Mouse (Mus musculus) small intestine, adult 2 months (tissue): Measurements from ENCODE around the gene Metap1. TPM values are rescaled to one million over a fixed set of nuclear protein-coding genes. Genes with fewer than 3 reads are reported as not detected.

Experiments used
- H3K27ac ChIP-seq: fragments of 200-500 bp; 2 replicates; pipeline ENCODE4 v1.5.1; 2012; ENCODE audit warnings: low read depth, low read length, control low read depth, inconsistent platforms; ENCODE audit not compliant: insufficient read depth
- H3K27me3 ChIP-seq: fragments of 200-500 bp; 2 replicates; pipeline ENCODE4 v1.6.1; 2012; ENCODE audit warnings: mild to moderate bottlenecking, moderate library complexity, low read length, inconsistent platforms; ENCODE audit not compliant: control insufficient read depth, insufficient read depth
- H3K36me3 ChIP-seq: fragments of 200-500 bp; 2 replicates; pipeline ENCODE4 v1.6.1; 2012; ENCODE audit warnings: mild to moderate bottlenecking, low read length, control low read depth, inconsistent platforms; ENCODE audit not compliant: control insufficient read depth, insufficient read depth
- H3K4me1 ChIP-seq: fragments of 200-500 bp; 2 replicates; pipeline ENCODE4 v1.6.1; 2012; ENCODE audit warnings: low read length, inconsistent platforms, mixed read lengths; ENCODE audit not compliant: control insufficient read depth, insufficient read depth, insufficient read length
- H3K4me3 ChIP-seq: fragments of 200-500 bp; 2 replicates; pipeline ENCODE4 v1.5.1; 2012; ENCODE audit warnings: low read depth, mild to moderate bottlenecking, control low read depth, inconsistent platforms, low read length, moderate library complexity
- CTCF ChIP-seq: fragments of 200-500 bp; IDR thresholded peaks from 2 replicates; pipeline ENCODE4 v1.5.1; 2012; ENCODE audit warnings: low read depth, mild to moderate bottlenecking, control low read depth, inconsistent platforms, low read length, moderate library complexity, mixed read lengths; ENCODE audit not compliant: insufficient replicate concordance, insufficient read length; ENCODE audit errors: extremely low read depth
- POLR2A ChIP-seq: fragments of 200-500 bp; IDR thresholded peaks from 2 replicates; pipeline ENCODE4 v1.6.1; 2012; ENCODE audit warnings: low read depth, mild to moderate bottlenecking, control low read depth, inconsistent platforms, low read length, moderate library complexity
- WGBS: fragments of 180-500 bp; shearing (Covaris S2); methylation state at CpG from one replicate; pipeline ENCODE4 v1.1.7; 2018; 5-methylcytosine and 5-hydroxymethylcytosine counted together
- polyA plus RNA-seq: library from polyadenylated mRNA; depleted of rRNA; stranded (reverse); fragments of >200 nt; gene quantifications from 2 replicates; pipeline ENCODE4 v1.2.3, GENCODE M21; 2012

The Metap1 gene
- polyA plus RNA-seq, 1 experiment: 6.6 TPM

DNA sequence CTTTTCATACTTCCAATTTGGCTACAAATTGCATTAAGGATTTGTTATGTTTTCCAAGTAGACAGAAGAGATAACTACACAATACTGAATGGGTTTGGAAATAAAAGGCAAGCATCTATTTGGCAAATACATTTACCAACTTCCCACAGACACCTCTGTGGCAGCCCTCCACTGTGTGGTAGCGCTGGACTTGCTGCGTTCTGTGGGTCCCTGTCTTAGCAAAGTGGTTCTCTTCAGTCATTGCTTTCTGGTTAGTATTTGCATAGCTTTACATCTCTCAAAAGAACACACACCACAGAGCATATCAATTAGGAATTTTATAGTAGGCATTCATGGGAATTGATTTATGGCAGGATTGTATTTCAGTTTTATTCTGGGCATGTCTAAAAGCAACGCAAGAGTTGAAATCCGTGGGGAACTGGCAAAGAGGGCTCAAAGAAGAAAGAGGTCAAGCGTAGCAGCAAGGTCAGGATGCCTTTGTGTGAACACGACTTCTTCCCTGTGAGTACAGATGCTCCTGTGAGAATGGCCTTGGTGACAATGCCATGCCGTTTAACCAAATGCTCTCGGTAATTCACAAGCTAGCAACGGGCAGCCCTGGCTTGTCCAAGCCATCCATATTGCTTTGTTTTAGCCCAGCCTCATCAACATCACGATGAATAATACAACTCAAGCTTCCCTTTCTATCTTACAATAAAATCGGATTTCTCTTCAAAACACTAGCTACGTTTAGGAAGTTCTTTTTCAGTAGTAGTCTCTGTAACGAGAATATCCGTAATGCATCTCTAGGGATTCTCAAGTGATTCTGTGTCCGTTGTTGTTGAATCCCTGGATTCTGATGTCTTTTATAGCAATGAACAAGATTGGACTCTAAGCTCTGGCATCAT is 10.8 kb upstream of the Metap1 start:
- Histone ChIP-seq H3K36me3 (no peaks in the 10 kb centered on the region), H3K27me3 (no peaks in the 10 kb centered on the region), H3K27ac (no peak overlapping the region), H3K4me1 (no peaks in the 10 kb centered on the region; the same call in 1 of the 2 replicates), H3K4me3 (no peak overlapping the region)
- TF ChIP-seq POLR2A: no peak
- no peak for TF ChIP-seq CTCF
- 67% methylated on average over 15 of the region's 15 CpGs for WGBS

DNA sequence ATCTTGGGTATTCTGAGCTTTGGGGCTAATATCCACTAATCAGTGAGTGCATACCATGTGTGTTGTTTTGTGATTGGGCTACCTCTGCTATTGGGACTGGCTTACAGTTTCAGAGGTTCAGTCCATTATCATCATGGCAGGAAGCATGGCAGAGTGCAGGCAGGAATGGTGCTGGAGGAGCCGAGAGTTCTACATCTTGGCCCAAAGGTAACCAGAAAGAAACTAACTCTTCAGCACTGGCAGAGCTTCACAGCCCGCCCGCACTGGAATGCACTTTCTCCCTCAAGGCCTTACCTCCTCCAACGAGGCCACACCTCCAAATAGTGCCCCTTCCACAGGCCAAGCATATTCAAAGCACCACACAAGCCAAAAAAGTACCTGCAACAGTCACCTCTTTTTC is 9.4 kb upstream of the Metap1 start:
- Histone ChIP-seq H3K27ac (no peak overlapping the region), H3K36me3 (no peaks in the 10 kb centered on the region), H3K4me3 (no peak overlapping the region), H3K27me3 (no peaks in the 10 kb centered on the region), H3K4me1 (no peaks in the 10 kb centered on the region; the same call in 1 of the 2 replicates)
- WGBS: 72% methylated on average over 4 of the region's 4 CpGs
- no peak for TF ChIP-seq POLR2A
- no peak for TF ChIP-seq CTCF

DNA sequence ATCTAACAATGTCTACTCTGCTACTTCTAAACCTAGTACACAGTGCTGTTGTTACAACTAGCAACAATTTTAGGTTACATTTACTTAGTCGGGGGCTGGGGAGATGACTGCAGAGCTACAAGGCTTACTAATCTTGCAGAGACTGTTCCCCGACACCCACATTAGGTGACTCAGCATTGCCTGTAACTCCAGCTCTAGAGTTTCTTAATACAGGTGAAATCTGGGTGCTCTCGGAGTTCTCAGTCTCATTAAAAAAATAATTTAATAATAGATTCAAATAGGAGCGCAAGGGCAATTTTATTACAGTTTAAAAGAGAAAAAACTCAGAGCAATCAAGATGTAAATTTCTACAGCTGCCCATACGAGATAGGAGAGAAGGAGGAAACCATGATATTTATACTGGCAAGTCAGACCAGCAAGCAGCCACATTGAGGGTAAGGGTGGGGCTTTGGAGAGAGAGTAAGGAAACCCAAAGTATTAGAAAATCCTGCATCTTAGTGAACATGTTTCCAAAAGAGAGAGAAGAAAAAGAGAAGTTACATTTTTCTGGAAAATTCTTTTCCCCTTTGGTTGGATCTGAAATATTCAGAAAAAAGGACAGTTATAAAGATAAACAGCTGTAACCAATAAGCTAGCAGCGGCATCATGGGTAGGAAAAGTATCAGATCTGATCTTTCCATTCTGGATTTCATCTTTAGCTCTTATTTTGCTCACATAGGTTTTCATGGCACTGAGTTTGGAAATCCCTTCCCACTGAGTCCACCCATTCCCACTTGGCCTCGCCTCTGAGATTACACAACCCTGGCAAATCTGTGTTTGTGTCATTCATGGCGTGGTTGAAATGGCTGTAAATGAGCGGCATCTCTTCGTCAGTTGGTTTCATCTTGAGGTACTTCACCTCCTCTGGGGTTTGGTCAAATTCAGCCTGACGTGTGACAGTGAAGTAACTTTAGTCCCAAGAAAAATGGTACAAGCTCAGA is 6.1 kb upstream of the Metap1 start:
- H3K4me1 ChIP-seq: no peaks in the 10 kb centered on the region
- 58% methylated on average over 11 of the region's 11 CpGs for WGBS
- H3K36me3 ChIP-seq: no peaks in the 10 kb centered on the region
- no peak overlapping the region for H3K4me3 ChIP-seq
- H3K27me3 ChIP-seq: no peaks in the 10 kb centered on the region
- TF ChIP-seq CTCF (no peak), POLR2A (no peak)
- no peak overlapping the region for H3K27ac ChIP-seq

DNA sequence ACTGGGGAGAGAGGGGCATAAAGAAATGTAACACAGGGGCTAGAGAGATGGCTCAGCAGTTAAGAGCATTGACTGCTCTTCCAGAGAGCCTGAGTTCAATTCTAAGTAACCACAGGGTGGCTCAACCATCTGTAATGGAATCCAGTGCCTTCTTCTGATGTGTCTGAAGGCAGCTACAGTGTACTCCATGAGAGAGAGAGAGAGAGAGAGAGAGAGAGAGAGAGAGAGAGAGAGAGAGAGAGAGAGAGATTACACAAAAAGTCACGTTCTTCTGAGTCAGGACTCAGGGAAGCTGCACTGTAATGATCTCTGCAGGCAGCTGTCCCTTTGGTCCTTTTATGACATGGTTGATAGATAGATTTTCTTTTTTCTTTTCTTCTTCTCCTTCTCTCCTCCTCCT is 5.2 kb upstream of the Metap1 start:
- TF ChIP-seq CTCF (no peak), POLR2A (no peak)
- 28% methylated on average over 1 of the region's 1 CpGs for WGBS
- no peaks in the 10 kb centered on the region for H3K4me1 ChIP-seq

DNA sequence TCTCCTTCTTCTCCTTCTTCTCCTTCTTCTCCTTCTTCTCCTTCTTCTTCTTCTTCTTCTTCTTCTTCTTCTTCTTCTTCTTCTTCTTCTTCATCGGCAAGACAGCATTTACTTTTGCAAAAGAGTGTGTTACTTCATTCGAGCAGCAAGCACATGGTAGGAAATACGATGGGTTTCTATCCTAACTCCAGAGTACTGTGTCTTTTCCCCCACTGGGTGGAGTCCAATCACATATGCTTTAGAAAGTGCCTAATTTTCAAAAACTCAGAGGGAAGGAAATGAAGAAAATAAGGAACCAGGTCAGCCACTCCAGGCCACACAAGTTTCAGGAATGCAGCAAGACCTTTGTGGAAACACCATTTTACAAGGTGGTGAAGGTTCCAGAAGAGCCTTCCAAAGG is 4.4 kb upstream of the Metap1 start:
- H3K4me1 ChIP-seq: no peaks in the 10 kb centered on the region
- H3K4me3 ChIP-seq: no peak overlapping the region
- no peak for TF ChIP-seq POLR2A
- no peak for TF ChIP-seq CTCF
- H3K27ac ChIP-seq: no peak overlapping the region
- WGBS: 85% methylated on average over 3 of the region's 3 CpGs
- no peaks in the 10 kb centered on the region for H3K36me3 ChIP-seq
- H3K27me3 ChIP-seq: no peaks in the 10 kb centered on the region

More for the DNA sequence above, 5.2 kb upstream of the Metap1 start:
- no peak overlapping the region for H3K4me3 ChIP-seq
- H3K36me3 ChIP-seq: no peaks in the 10 kb centered on the region
- no peaks in the 10 kb centered on the region for H3K27me3 ChIP-seq
- H3K27ac ChIP-seq: no peak overlapping the region

DNA sequence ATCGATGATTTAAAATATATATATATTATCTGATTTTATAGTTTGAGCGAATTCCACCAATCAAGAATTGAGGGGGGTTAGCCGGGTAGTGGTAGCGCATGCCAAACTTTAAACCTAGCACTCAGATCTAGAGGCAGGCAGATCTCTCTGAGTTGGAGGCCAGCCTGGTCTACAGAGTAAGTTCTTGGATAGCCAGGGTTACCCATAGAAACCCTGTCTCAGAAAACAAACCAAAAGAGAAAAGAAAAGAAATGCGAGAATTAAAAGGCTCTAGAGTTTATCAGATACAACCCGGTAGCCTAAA is 671 bp upstream of the Metap1 start:
- no peak overlapping the region for H3K27ac ChIP-seq
- TF ChIP-seq CTCF: no peak
- TF ChIP-seq POLR2A: no peak
- H3K36me3 ChIP-seq: peaks cover under 1% of the 10 kb centered on the region; the same call in 1 of the 2 replicates
- H3K27me3 ChIP-seq: no peaks in the 10 kb centered on the region
- H3K4me1 ChIP-seq: no peaks in the 10 kb centered on the region
- 11% methylated on average over 6 of the region's 6 CpGs for WGBS
- no peak overlapping the region for H3K4me3 ChIP-seq
